Mouse (Mus musculus) C2C12 (cell line): ENCODE measurements around the gene Capn15.

ENCODE experiments used
- CEBPB ChIP-seq: IDR thresholded peaks from one replicate; pipeline ENCODE4 v1.6.1; 2011; ENCODE audit warnings: low read depth, mild to moderate bottlenecking, control low read depth, moderate library complexity
- CTCF ChIP-seq: IDR thresholded peaks from one replicate; pipeline ENCODE4 v1.5.1; 2011; ENCODE audit not compliant: control insufficient read depth, insufficient read depth, insufficient read length
- FOSL1 ChIP-seq: IDR thresholded peaks from one replicate; pipeline ENCODE4 v1.8.0; 2011; ENCODE audit warnings: mild to moderate bottlenecking, low read length; ENCODE audit not compliant: poor library complexity, insufficient read depth, severe bottlenecking
- MAX ChIP-seq: IDR thresholded peaks from one replicate; pipeline ENCODE4 v1.6.1; 2011; ENCODE audit warnings: mild to moderate bottlenecking, control low read depth
- MYOD1 ChIP-seq: IDR thresholded peaks from one replicate; pipeline ENCODE4 v1.6.1; 2011; ENCODE audit warnings: low read depth; ENCODE audit not compliant: control insufficient read depth, insufficient read length
- MYOG ChIP-seq: IDR thresholded peaks from one replicate; pipeline ENCODE4 v1.6.1; 2011; ENCODE audit not compliant: control insufficient read depth, insufficient read length; ENCODE audit errors: extremely low read depth
- USF1 ChIP-seq: IDR thresholded peaks from one replicate; pipeline ENCODE4 v1.6.1; 2011; ENCODE audit warnings: low read depth, mild to moderate bottlenecking, control low read depth, moderate library complexity

GRCm38 (mm10) chr17:25916931-25917647, 68.5 kb downstream of the Capn15 start:
- TF ChIP-seq CTCF (no peak), CEBPB (no peak), MYOD1 (no peak), MYOG (no peak), FOSL1 (no peak), MAX (no peak), USF1 (no peak)
